Mouse (Mus musculus) heart, embryonic 14.5 days (tissue): Measurements from ENCODE around the gene Immp2l. TPM values are rescaled to one million over a fixed set of nuclear protein-coding genes. Genes with fewer than 3 reads are reported as not detected.
"Not testable (repeated sequence)": the region's sequence is repeated elsewhere in the genome, so short reads cannot be mapped to it uniquely, and the experiment has no call there.

Experiments used
- ATAC-seq: fragments of 200-750 bp; cut with Nextera tagmentation; 2 replicates; pipeline ENCODE4 v1.8.0; 2017; ENCODE audit warnings: low read depth, moderate TSS enrichment; ENCODE audit not compliant: insufficient number of reproducible peaks, insufficient read depth, low FRiP score
- H3K27ac ChIP-seq, 2 experiments: fragments of 200-500 bp in 1 of 2; fragments of 300-500 bp in 1 of 2; sonication (generic) in 1 of 2; replicated peaks in 1 of 2; 2 replicates each; pipeline ENCODE4 v1.5.1; 2012 to 2014; ENCODE audit warnings: low read depth in 2 of 2, low read length in 2 of 2, control low read depth in 1 of 2, mild to moderate bottlenecking in 1 of 2, mixed read lengths in 1 of 2; ENCODE audit not compliant: control insufficient read depth in 1 of 2, insufficient read depth in 1 of 2
- H3K27me3 ChIP-seq: fragments of 300-500 bp; sonication (generic); 2 replicates; pipeline ENCODE4 v1.6.1; 2014; ENCODE audit warnings: mild to moderate bottlenecking, low read length, control low read depth; ENCODE audit not compliant: control insufficient read depth, insufficient read depth
- H3K36me3 ChIP-seq: fragments of 300-500 bp; sonication (generic); 2 replicates; pipeline ENCODE4 v1.6.1; 2014; ENCODE audit warnings: mild to moderate bottlenecking, control low read depth, low read length, mixed read lengths; ENCODE audit not compliant: control insufficient read depth, insufficient read depth
- H3K4me1 ChIP-seq, 2 experiments: fragments of 200-500 bp in 1 of 2; fragments of 300-500 bp in 1 of 2; sonication (generic) in 1 of 2; 2 replicates each; pipeline ENCODE4 v1.6.1; 2012 to 2014; ENCODE audit warnings: low read length in 2 of 2, control low read depth in 1 of 2, mixed read lengths in 1 of 2; ENCODE audit not compliant: control insufficient read depth in 2 of 2, insufficient read depth in 2 of 2
- H3K4me2 ChIP-seq: fragments of 300-500 bp; sonication (generic); 2 replicates; pipeline ENCODE4 v1.6.1; 2014; ENCODE audit warnings: mild to moderate bottlenecking, low read length
- H3K4me3 ChIP-seq, 2 experiments: fragments of 200-500 bp in 1 of 2; fragments of 300-500 bp in 1 of 2; sonication (generic) in 1 of 2; 2 replicates each; pipeline ENCODE4 v1.5.1; 2012 to 2014; ENCODE audit warnings: low read length in 2 of 2, mild to moderate bottlenecking in 2 of 2, control low read depth in 1 of 2, low read depth in 1 of 2, moderate library complexity in 1 of 2; ENCODE audit not compliant: control insufficient read depth in 1 of 2, insufficient read depth in 1 of 2
- H3K9ac ChIP-seq: fragments of 300-500 bp; sonication (generic); 2 replicates; pipeline ENCODE4 v1.6.1; 2014; ENCODE audit warnings: mild to moderate bottlenecking, low read length
- H3K9me3 ChIP-seq: fragments of 300-500 bp; sonication (generic); 2 replicates; pipeline ENCODE4 v1.6.1; 2016; ENCODE audit warnings: low read length, control low read depth; ENCODE audit not compliant: control insufficient read depth
- WGBS: fragments of 180-500 bp; shearing (Covaris S2); extraction: QIAGEN DNeasy Blood & Tissue Kit; methylation state at CpG from one replicate; pipeline ENCODE4 v1.1.7; 2014; 5-methylcytosine and 5-hydroxymethylcytosine counted together
- polyA plus RNA-seq: library from polyadenylated mRNA; unstranded; fragments of >200 nt; fragmentation: Nextera tagmentation; extraction: Ambion mirVana; gene quantifications from 2 replicates; pipeline ENCODE4 v1.2.1, GENCODE M21; 2014

The Immp2l gene
- polyA plus RNA-seq, 1 experiment from 2014 or later = 11.4 TPM

GRCm38 (mm10) chr12:41859652-41860051, 835.8 kb downstream of the Immp2l start:
- not testable (repeated sequence) for H3K4me3 ChIP-seq, H3K4me2 ChIP-seq, H3K9me3 ChIP-seq, H3K36me3 ChIP-seq, H3K27me3 ChIP-seq, H3K27ac ChIP-seq, H3K9ac ChIP-seq, H3K4me1 ChIP-seq, ATAC-seq
- WGBS = 51% methylated on average over 5 of the region's 5 CpGs

GRCm38 (mm10) chr12:41868317-41868716, 844.4 kb downstream of the Immp2l start:
- Histone ChIP-seq H3K9ac (no peak overlapping the region), H3K27ac (no peak overlapping the region), H3K36me3 (no peaks in the 10 kb centered on the region), H3K4me2 (no peak overlapping the region), H3K27me3 (no peaks in the 10 kb centered on the region), H3K9me3 (peaks cover 5% of the 10 kb centered on the region; the same call in 1 of the 2 replicates), H3K4me1 (no peaks in the 10 kb centered on the region), H3K4me3 (no peak overlapping the region)
- WGBS = 87% methylated on average over 2 of the region's 2 CpGs
- no peak for ATAC-seq

GRCm38 (mm10) chr12:41874015-41874414, 850.1 kb downstream of the Immp2l start:
- no peak overlapping the region for H3K27ac ChIP-seq
- no peak for ATAC-seq
- H3K9me3 ChIP-seq = no peaks in the 10 kb centered on the region

GRCm38 (mm10) chr12:41877292-41877959, 853.5 kb downstream of the Immp2l start:
- no peak for ATAC-seq
- 44% methylated on average over 5 of the region's 5 CpGs for WGBS
- H3K27ac ChIP-seq = peak overlapping the region in 1 of 2 experiments; percentile 29; a peak in 1 of 4 replicates
- H3K9me3 ChIP-seq = no peaks in the 10 kb centered on the region
- no peaks in the 10 kb centered on the region for H3K36me3 ChIP-seq
- no peak overlapping the region for H3K4me3 ChIP-seq
- no peaks in the 10 kb centered on the region for H3K27me3 ChIP-seq
- H3K9ac ChIP-seq = no peak overlapping the region
- H3K4me2 ChIP-seq = no peak overlapping the region
- H3K4me1 ChIP-seq = no peaks in the 10 kb centered on the region; a peak in 1 of 4 replicates

More at GRCm38 (mm10) chr12:41874015-41874414, 850.1 kb downstream of the Immp2l start:
- no peaks in the 10 kb centered on the region for H3K36me3 ChIP-seq
- no peak overlapping the region for H3K9ac ChIP-seq
- H3K4me2 ChIP-seq = no peak overlapping the region
- H3K4me3 ChIP-seq = no peak overlapping the region
- no peaks in the 10 kb centered on the region; a peak in 1 of 4 replicates for H3K4me1 ChIP-seq
- 63% methylated on average over 2 of the region's 2 CpGs for WGBS
- no peaks in the 10 kb centered on the region for H3K27me3 ChIP-seq

- Histone ChIP-seq H3K4me1 (no peaks in the 10 kb centered on the region; a peak in 1 of 4 replicates), H3K9ac (no peak overlapping the region), H3K9me3 (no peaks in the 10 kb centered on the region), H3K27ac (no peak overlapping the region), H3K4me2 (no peak overlapping the region), H3K27me3 (no peaks in the 10 kb centered on the region), H3K4me3 (no peak overlapping the region), H3K36me3 (no peaks in the 10 kb centered on the region)
- ATAC-seq = no peak
- WGBS = 73% methylated on average over 3 of the region's 3 CpGs
Measured at GRCm38 (mm10) chr12:41878493-41878892, 854.6 kb downstream of the Immp2l start.

- WGBS = 91% methylated on average over 1 of the region's 1 CpGs
- Histone ChIP-seq H3K36me3 (no peaks in the 10 kb centered on the region), H3K4me3 (no peak overlapping the region), H3K4me2 (no peak overlapping the region), H3K9ac (no peak overlapping the region), H3K9me3 (no peaks in the 10 kb centered on the region), H3K27me3 (no peaks in the 10 kb centered on the region), H3K4me1 (no peaks in the 10 kb centered on the region; a peak in 1 of 4 replicates), H3K27ac (no peak overlapping the region)
- no peak for ATAC-seq
Measured at GRCm38 (mm10) chr12:41878972-41879371, 855.1 kb downstream of the Immp2l start.

GRCm38 (mm10) chr12:41879412-41879811, 855.5 kb downstream of the Immp2l start:
- Histone ChIP-seq H3K4me1 (no peaks in the 10 kb centered on the region; a peak in 1 of 4 replicates), H3K4me3 (no peak overlapping the region), H3K27ac (no peak overlapping the region), H3K27me3 (no peaks in the 10 kb centered on the region), H3K36me3 (no peaks in the 10 kb centered on the region), H3K4me2 (no peak overlapping the region), H3K9ac (no peak overlapping the region), H3K9me3 (no peaks in the 10 kb centered on the region)
- ATAC-seq = no peak
- 80% methylated on average over 1 of the region's 1 CpGs for WGBS

GRCm38 (mm10) chr12:41880833-41881232, 856.9 kb downstream of the Immp2l start:
- Histone ChIP-seq H3K4me3 (no peak overlapping the region), H3K9me3 (no peaks in the 10 kb centered on the region), H3K27me3 (no peaks in the 10 kb centered on the region), H3K4me1 (no peaks in the 10 kb centered on the region; a peak in 1 of 4 replicates), H3K36me3 (no peaks in the 10 kb centered on the region), H3K9ac (no peak overlapping the region), H3K4me2 (no peak overlapping the region), H3K27ac (no peak overlapping the region)
- ATAC-seq = no peak
- 44% methylated on average over 3 of the region's 3 CpGs for WGBS
